ENCODE assay signal across 24 mouse cellular contexts in genomic region chr19:22695423-22695822, GRCm38 (mm10).
DNase-seq lines count a peak whose midpoint lies in the region; ATAC-seq and TF ChIP-seq lines count a peak whose summit lies in the region.
"Had no signal": no experiment of that assay in that cellular context is flagged by ENCODE, and none has a peak within 500 bp of the region (broad histone marks: within the 10 kb centered on the region; RNA-seq: fewer than 3 reads in every experiment).

No protein-coding gene starts in this region.

- intact Hi-C loops in left cerebral cortex, adult 2 months (cut with DNase I) = no loop called here

- no peak for TF ChIP-seq CTCF in left cerebral cortex, adult 2 months (IDR thresholded peaks at IDR 0.05)

- peak overlapping the region; percentile 24; the same call in 1 of the 2 replicates for H3K27ac ChIP-seq in left cerebral cortex, adult 2 months
- H3K27ac ChIP-seq: embryonic facial prominence, embryonic 12.5 days; forebrain, embryonic 12.5 days; gastrocnemius, adult 2 months; heart, embryonic 13.5 days had no signal

- ATAC-seq in frontal cortex, adult (ENCODE audit: low TSS enrichment) = peak; percentile 95
- ATAC-seq: activated CD4-positive, CD25-positive, alpha-beta regulatory T cell, adult 4 months; forebrain, embryonic 16.5 days; hindbrain, embryonic 16.5 days; inflammation-experienced regulatory T-cells, adult 6 months; Patski had no signal

- H3K4me3 ChIP-seq in left cerebral cortex, adult 2 months = no peak overlapping the region
- H3K4me3 ChIP-seq: embryonic facial prominence, embryonic 12.5 days; forebrain, embryonic 12.5 days; gastrocnemius, adult 2 months; heart, embryonic 13.5 days had no signal

- no peak for DNase-seq in frontal cortex, postnatal 10 days (ENCODE audit: low spot score in 2 of 2)
- no peak for DNase-seq in left cerebral cortex, adult 2 months (ENCODE audit: extremely low spot score in 1 of 2, low spot score in 2 of 2)
- no peak for DNase-seq in left cerebral cortex, adult 11 months (ENCODE audit: low spot score)
- DNase-seq in right cerebral cortex, postnatal 25 days = peak; percentile 29
- no peak for DNase-seq in right cerebral cortex, postnatal 4 days
- DNase-seq in telencephalon, adult 2 months (ENCODE audit: low read depth, low spot score) = peak; percentile 43
- no peak for DNase-seq in embryo, embryonic 10.5 days (ENCODE audit: low spot score)
- DNase-seq: adrenal gland, postnatal 14 days; cerebellum, adult 2 months; cerebellum, postnatal 10 days; embryo, embryonic 11 days; gastrocnemius, adult 2 months; gastrocnemius, postnatal 36 days; heart, adult 11 months; heart, postnatal 36 days had no signal

Comparison
In these comparisons a context has a peak if more than half of its experiments do, and no peak if none do; other contexts are left out.
1. DNase-seq: peak in right cerebral cortex, postnatal 25 days (single experiment) and telencephalon, adult 2 months (single experiment); none in frontal cortex, postnatal 10 days (0 of 2), left cerebral cortex, adult 2 months (0 of 2), left cerebral cortex, adult 11 months (single experiment), right cerebral cortex, postnatal 4 days (single experiment) and embryo, embryonic 10.5 days (single experiment).